Mouse (Mus musculus) small intestine, adult 2 months (tissue): ENCODE measurements at regions not wholly inside any gene's neighbourhood (a gene's known extent, or its start where the extent isn't known, plus 50 kb on each side); places are given as distances from the start of the nearest gene placed in this dataset.

ENCODE experiments used
- H3K27ac ChIP-seq: fragments of 200-500 bp; 2 replicates; pipeline ENCODE4 v1.5.1; 2012; ENCODE audit warnings: low read depth, low read length, control low read depth, inconsistent platforms; ENCODE audit not compliant: insufficient read depth
- H3K27me3 ChIP-seq: fragments of 200-500 bp; 2 replicates; pipeline ENCODE4 v1.6.1; 2012; ENCODE audit warnings: mild to moderate bottlenecking, moderate library complexity, low read length, inconsistent platforms; ENCODE audit not compliant: control insufficient read depth, insufficient read depth
- H3K36me3 ChIP-seq: fragments of 200-500 bp; 2 replicates; pipeline ENCODE4 v1.6.1; 2012; ENCODE audit warnings: mild to moderate bottlenecking, low read length, control low read depth, inconsistent platforms; ENCODE audit not compliant: control insufficient read depth, insufficient read depth
- H3K4me1 ChIP-seq: fragments of 200-500 bp; 2 replicates; pipeline ENCODE4 v1.6.1; 2012; ENCODE audit warnings: low read length, inconsistent platforms, mixed read lengths; ENCODE audit not compliant: control insufficient read depth, insufficient read depth, insufficient read length
- H3K4me3 ChIP-seq: fragments of 200-500 bp; 2 replicates; pipeline ENCODE4 v1.5.1; 2012; ENCODE audit warnings: low read depth, mild to moderate bottlenecking, control low read depth, inconsistent platforms, low read length, moderate library complexity
- CTCF ChIP-seq: fragments of 200-500 bp; IDR thresholded peaks from 2 replicates; pipeline ENCODE4 v1.5.1; 2012; ENCODE audit warnings: low read depth, mild to moderate bottlenecking, control low read depth, inconsistent platforms, low read length, moderate library complexity, mixed read lengths; ENCODE audit not compliant: insufficient replicate concordance, insufficient read length; ENCODE audit errors: extremely low read depth
- POLR2A ChIP-seq: fragments of 200-500 bp; IDR thresholded peaks from 2 replicates; pipeline ENCODE4 v1.6.1; 2012; ENCODE audit warnings: low read depth, mild to moderate bottlenecking, control low read depth, inconsistent platforms, low read length, moderate library complexity
- WGBS: fragments of 180-500 bp; shearing (Covaris S2); methylation state at CpG from one replicate; pipeline ENCODE4 v1.1.7; 2018; 5-methylcytosine and 5-hydroxymethylcytosine counted together

- no peak overlapping the region for H3K27ac ChIP-seq
- WGBS: 82% methylated on average over 7 of the region's 7 CpGs
- H3K4me3 ChIP-seq: no peak overlapping the region
- H3K27me3 ChIP-seq: no peaks in the 10 kb centered on the region
- no peaks in the 10 kb centered on the region for H3K36me3 ChIP-seq
- no peaks in the 10 kb centered on the region; the same call in 1 of the 2 replicates for H3K4me1 ChIP-seq
- TF ChIP-seq CTCF (no peak), POLR2A (no peak)
Measured at GRCm38 (mm10) chr10:117919186-117919941, 73.5 kb upstream of the Rap1b start.

DNA sequence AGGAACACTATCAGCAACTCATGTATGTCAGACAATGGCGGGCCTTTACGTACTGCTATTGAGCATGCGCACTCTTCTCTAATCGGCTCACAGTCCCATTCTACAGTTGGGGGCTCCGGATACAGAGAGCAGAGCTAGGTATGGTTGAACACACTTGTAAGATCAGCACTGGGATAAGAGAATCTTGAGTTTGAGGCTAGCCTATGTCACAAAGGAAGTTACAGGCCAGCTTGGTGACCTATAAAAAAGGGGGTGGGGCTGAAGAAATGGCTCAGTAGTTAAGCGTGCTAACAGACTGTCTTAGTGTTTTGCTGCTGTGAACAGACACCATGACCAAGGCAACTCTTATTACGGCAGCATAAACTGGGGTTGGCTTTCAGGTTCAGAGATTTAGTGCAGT is 79.4 kb upstream of the Rap1b start:
- no peak overlapping the region for H3K4me3 ChIP-seq

GRCm38 (mm10) chr10:117925611-117926555 is 80.0 kb upstream of the Rap1b start:
- WGBS: 83% methylated on average over 31 of the region's 31 CpGs
- no peak overlapping the region for H3K4me3 ChIP-seq
- H3K36me3 ChIP-seq: no peaks in the 10 kb centered on the region
- H3K27ac ChIP-seq: no peak overlapping the region
- no peak for TF ChIP-seq POLR2A
- TF ChIP-seq CTCF: no peak
- H3K4me1 ChIP-seq: no peaks in the 10 kb centered on the region
- H3K27me3 ChIP-seq: no peaks in the 10 kb centered on the region

More for the DNA sequence above, 79.4 kb upstream of the Rap1b start:
- Histone ChIP-seq H3K27ac (no peak overlapping the region), H3K27me3 (no peaks in the 10 kb centered on the region), H3K4me1 (no peaks in the 10 kb centered on the region), H3K36me3 (no peaks in the 10 kb centered on the region)
- 92% methylated on average over 7 of the region's 7 CpGs for WGBS
- TF ChIP-seq POLR2A: no peak
- no peak for TF ChIP-seq CTCF

- TF ChIP-seq POLR2A (no peak), CTCF (no peak)
- 56% methylated on average over 5 of the region's 5 CpGs for WGBS
Measured at GRCm38 (mm10) chr10:117928998-117929397, 83.2 kb upstream of the Rap1b start.

GRCm38 (mm10) chr10:117934797-117935196 is 89.0 kb upstream of the Rap1b start:
- Histone ChIP-seq H3K27ac (no peak overlapping the region), H3K4me3 (no peak overlapping the region), H3K4me1 (no peaks in the 10 kb centered on the region), H3K36me3 (no peaks in the 10 kb centered on the region), H3K27me3 (no peaks in the 10 kb centered on the region)
- 78% methylated on average over 9 of the region's 9 CpGs for WGBS
- TF ChIP-seq POLR2A (no peak), CTCF (no peak)

More at GRCm38 (mm10) chr10:117928998-117929397, 83.2 kb upstream of the Rap1b start:
- no peak overlapping the region for H3K4me3 ChIP-seq
- no peaks in the 10 kb centered on the region for H3K36me3 ChIP-seq
- no peaks in the 10 kb centered on the region for H3K4me1 ChIP-seq
- H3K27me3 ChIP-seq: no peaks in the 10 kb centered on the region
- H3K27ac ChIP-seq: no peak overlapping the region

GRCm38 (mm10) chr10:117938717-117939116 is 92.9 kb upstream of the Rap1b start:
- 61% methylated on average over 8 of the region's 8 CpGs for WGBS
- H3K27ac ChIP-seq: no peak overlapping the region
- no peaks in the 10 kb centered on the region for H3K27me3 ChIP-seq

GRCm38 (mm10) chr10:117940441-117941265 is 94.8 kb upstream of the Rap1b start:
- 38% methylated on average over 10 of the region's 10 CpGs for WGBS

More at GRCm38 (mm10) chr10:117938717-117939116, 92.9 kb upstream of the Rap1b start:
- TF ChIP-seq POLR2A: no peak
- TF ChIP-seq CTCF: no peak
- H3K36me3 ChIP-seq: no peaks in the 10 kb centered on the region
- H3K4me3 ChIP-seq: no peak overlapping the region
- H3K4me1 ChIP-seq: no peaks in the 10 kb centered on the region

More at GRCm38 (mm10) chr10:117940441-117941265, 94.8 kb upstream of the Rap1b start:
- no peak overlapping the region for H3K4me3 ChIP-seq
- H3K27ac ChIP-seq: no peak overlapping the region; the same call in 1 of the 2 replicates
- H3K27me3 ChIP-seq: no peaks in the 10 kb centered on the region
- no peaks in the 10 kb centered on the region for H3K4me1 ChIP-seq
- TF ChIP-seq POLR2A: no peak
- H3K36me3 ChIP-seq: no peaks in the 10 kb centered on the region
